Mouse (Mus musculus): ENCODE measurements around the gene Ago4.

DNA sequence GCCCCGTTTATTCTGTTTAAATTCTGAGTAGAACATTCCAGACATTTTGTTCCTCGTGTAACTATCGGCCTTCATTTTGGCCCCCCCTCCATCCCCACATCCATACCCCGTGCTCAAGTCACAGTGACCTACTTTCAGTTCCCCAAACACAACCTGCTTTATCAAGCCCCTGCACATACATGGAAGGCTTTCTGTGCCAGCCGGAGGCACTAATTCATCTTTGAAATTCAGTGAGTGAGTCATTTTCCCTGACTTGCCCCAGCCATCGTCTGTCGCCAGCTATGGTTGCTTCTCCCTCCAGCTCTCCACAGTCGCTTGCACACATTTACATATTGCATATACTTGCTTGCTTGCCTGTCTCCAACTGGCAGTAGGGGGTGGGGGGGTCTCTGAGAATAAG lies 19.8 kb upstream of the Ago4 start:
- no peak for TF ChIP-seq CTCF (IDR thresholded peaks at IDR 0.05; ENCODE audit: low read depth, low read length)
- no peak for TF ChIP-seq POLR2A (IDR thresholded peaks at IDR 0.05; ENCODE audit: extremely low read depth, insufficient read depth, low read length)
